Mouse (Mus musculus): ENCODE measurements around the gene Ap1g2. TPM values are rescaled to one million over a fixed set of nuclear protein-coding genes. Genes with fewer than 3 reads are reported as not detected.

Ap1g2 gene
- polyA plus RNA-seq (2012; fragmentation: generic; extraction: Trizol) = 1 to 10 TPM; 4.9 to 6.1 TPM

DNA sequence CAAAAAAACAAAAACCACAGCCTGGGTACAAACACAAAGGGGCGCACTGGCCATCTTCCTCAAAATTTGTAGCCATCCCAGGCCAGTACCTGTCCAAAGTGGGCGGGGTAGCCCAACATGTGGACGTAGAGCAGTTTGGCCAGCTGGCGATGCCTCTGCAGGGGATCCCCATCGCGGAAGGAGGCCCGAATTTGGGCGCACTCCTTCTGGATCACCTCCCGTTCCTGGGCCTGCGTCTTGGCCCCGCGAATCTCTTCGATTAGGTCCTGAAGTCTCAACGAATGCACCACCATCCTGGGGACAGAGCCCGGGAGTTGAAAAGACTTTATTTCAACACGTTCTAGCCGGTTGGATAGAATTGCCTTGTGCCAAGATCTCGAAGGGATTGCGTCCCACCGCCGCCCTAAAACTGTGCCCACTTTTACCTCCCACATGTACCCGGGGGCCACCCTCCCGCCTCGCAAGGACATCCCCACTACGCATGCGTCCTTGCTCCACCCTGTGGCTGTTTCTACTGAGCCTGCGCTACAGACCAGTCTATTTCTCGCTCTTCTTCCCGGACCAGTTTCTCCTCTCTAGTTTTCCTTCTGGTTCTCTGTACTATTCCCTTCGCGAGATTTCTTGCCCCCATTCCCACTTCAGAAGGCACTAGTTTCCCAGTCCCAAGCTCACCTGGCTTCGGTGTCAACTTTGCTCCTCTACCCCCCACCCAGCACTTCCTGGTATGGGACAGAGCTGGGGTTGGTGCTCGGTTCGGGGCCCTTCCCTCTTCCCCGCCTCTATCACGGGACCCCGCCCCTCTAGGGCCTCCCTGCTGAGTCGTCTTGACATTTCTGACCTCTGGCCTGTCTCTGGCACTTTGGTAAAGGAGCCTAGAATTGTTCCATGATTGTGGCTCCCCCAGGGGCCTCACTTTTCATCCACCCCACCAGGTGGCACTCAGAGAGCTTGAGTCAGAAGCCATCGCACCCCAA is at the start of gene Ap1g2:
Gene Ap1g2, minus strand, starts transcription at position 758 of the 974 bp plus-strand sequence.

DNA sequence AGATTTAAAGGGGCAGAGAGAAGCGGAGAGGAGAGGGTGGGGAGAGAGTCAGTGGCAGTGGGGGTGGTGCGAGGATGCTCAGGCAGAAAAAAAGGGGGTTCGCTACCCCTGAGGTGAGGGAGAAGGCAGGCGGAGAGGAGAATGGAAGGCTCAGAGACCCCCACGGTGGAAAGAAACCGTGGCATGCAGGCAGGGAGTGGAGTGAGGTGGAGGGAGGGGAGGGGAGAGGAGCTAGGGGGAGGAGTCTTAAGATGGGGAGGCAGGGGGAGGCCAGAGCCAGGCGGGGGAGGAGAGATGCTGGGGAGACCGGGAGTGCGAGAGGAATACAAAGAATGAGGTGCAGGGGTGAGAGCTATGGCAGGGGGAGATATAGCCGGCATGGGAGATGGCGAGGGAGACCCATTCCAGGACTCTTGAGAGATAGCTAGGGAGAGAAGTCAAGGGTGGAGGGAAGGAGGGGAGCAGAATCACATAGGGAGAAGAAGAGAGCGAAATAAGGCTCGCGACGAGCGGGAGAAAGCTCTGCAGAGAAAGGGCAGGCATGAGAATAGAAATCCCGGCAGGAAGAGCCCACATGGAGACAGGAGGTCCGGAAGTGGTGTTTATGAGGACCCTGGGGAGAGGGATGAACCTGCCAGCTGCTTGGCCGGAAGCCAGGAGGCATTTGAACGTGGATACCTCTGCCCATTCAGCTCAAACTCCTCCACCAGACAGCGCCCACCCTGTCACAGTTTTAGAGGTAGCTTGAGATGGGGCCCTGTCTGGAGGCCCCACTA is 10.2 kb upstream of the Ap1g2 start, which contains the start of gene Jph4:
Gene Jph4, minus strand, starts transcription at position 511 of the 776 bp plus-strand sequence.

DNA sequence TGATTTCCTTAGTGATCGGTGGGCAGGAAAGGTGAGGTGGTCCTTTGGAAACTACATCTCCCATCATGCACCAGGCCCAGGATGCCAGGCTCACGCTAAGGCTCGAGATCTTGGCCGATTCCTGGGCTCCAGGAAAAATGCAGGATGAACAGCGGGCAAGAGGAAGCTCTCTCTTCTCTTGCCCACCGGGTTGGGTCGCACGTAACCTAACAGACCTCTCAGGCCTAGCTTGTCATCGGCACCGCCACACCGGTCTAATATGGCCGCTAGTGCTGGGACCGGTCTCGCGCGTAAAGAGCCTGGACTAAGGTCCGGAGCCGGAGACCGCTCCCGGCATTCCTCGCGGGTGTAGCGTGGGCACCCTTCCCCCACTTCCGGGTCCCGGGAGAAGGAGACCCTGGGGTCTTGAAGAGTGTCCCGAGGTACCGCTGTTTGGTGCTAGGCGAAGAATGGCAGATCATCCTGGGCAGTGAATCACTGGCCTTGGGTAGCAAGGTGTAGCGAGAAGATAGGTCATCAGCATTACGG is 11.6 kb downstream of the Ap1g2 start, which contains the start of gene Thtpa:
Gene Thtpa, plus strand, starts transcription at position 81 of the 528 bp plus-strand sequence.

DNA sequence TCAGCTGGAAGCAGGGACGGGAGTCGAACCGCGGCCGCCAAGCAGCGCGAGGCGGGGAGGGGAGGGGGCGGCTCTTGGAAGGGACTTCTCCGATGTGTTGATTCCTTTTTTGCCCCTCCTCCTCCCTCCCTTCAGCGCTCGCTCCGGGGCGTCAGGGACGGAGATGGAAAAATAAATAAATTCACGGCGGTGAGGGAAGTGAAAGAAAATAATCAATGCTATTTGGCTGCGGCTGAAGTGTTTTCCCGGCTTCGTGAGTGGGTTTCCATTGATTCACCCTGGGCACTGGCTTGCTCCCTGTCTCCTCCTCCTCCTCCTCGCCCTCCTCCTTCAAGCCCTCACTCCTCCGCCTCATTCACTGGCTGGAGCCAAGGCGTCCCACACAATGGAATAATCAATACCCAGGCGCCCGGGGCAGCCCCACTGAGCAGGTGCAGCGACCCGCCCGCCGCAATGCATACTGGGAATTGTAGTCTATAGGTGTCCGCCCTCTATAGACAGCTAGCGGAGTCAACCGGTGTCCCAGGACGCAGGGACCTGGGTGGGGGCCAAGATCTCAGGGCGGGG is 14.3 kb downstream of the Ap1g2 start, which contains the start of gene Zfhx2:
Gene Zfhx2, minus strand, starts transcription at position 314 of the 567 bp plus-strand sequence.

Other genes starting within 250 kb of the Ap1g2 start
- gene Homez, start 235.6 kb downstream of the Ap1g2 start, polyA plus RNA-seq (2012; fragmentation: generic; extraction: Trizol) = 1 to 10 TPM in 1 of 2 experiments, under 1 TPM in 1; 0.33 to 2.6 TPM
- under 1 TPM; 0.53 to 0.73 TPM for gene Ppp1r3e, start 229.0 kb downstream of the Ap1g2 start, polyA plus RNA-seq (2012; fragmentation: generic; extraction: Trizol)
- gene Bcl2l2, start 223.2 kb downstream of the Ap1g2 start, polyA plus RNA-seq (2012; fragmentation: generic; extraction: Trizol) = 10 to 100 TPM in 1 of 2 experiments, 1 to 10 TPM in 1; 2.4 to 13.8 TPM
- 1 to 10 TPM in 1 of 2 experiments, under 1 TPM in 1; 0.08 to 1.2 TPM for gene Gm20521, start 223.2 kb downstream of the Ap1g2 start, polyA plus RNA-seq (2012; fragmentation: generic; extraction: Trizol)
- gene Pabpn1, start 214.1 kb downstream of the Ap1g2 start, polyA plus RNA-seq (2012; fragmentation: generic; extraction: Trizol) = 100 to 1,000 TPM in 1 of 2 experiments, 10 to 100 TPM in 1; 99.1 to 108 TPM
- under 1 TPM; 0.01 to 0.37 TPM for gene Slc22a17, start 193.5 kb downstream of the Ap1g2 start, polyA plus RNA-seq (2012; fragmentation: generic; extraction: Trizol)
- gene Efs, start 180.5 kb downstream of the Ap1g2 start, polyA plus RNA-seq (2012; fragmentation: generic; extraction: Trizol) = under 1 TPM in 1 of 2 experiments, not detected in 1; 0.05 TPM
- gene Il25, start 173.9 kb downstream of the Ap1g2 start, polyA plus RNA-seq (2012; fragmentation: generic; extraction: Trizol) = not detected
- not detected for gene Cmtm5, start 170.3 kb downstream of the Ap1g2 start, polyA plus RNA-seq (2012; fragmentation: generic; extraction: Trizol)
- gene Myh6, start 139.7 kb downstream of the Ap1g2 start, polyA plus RNA-seq (2012; fragmentation: generic; extraction: Trizol) = not detected
- gene Gm17428, start 129.7 kb downstream of the Ap1g2 start, polyA plus RNA-seq (2012; fragmentation: generic; extraction: Trizol) = not detected
- gene Myh7, start 112.0 kb downstream of the Ap1g2 start, polyA plus RNA-seq (2012; fragmentation: generic; extraction: Trizol) = under 1 TPM; 0.05 to 0.07 TPM
- 10 to 100 TPM; 11.8 to 40.7 TPM for gene Ngdn, start 91.1 kb downstream of the Ap1g2 start, polyA plus RNA-seq (2012; fragmentation: generic; extraction: Trizol)
- under 1 TPM; 0.08 to 0.59 TPM for gene Zfhx2, start 14.3 kb downstream of the Ap1g2 start, polyA plus RNA-seq (2012; fragmentation: generic; extraction: Trizol)
- 10 to 100 TPM in 1 of 2 experiments, 1 to 10 TPM in 1; 3.1 to 11.9 TPM for gene Thtpa, start 11.8 kb downstream of the Ap1g2 start, polyA plus RNA-seq (2012; fragmentation: generic; extraction: Trizol)
- gene Jph4, start 10.3 kb upstream of the Ap1g2 start, polyA plus RNA-seq (2012; fragmentation: generic; extraction: Trizol) = under 1 TPM in 1 of 2 experiments, not detected in 1; 0.01 TPM
- gene Dhrs2, start 115.4 kb upstream of the Ap1g2 start, polyA plus RNA-seq (2012; fragmentation: generic; extraction: Trizol) = not detected

All from C3H10T1/2 (cell line).